Mouse (Mus musculus) B cell, adult 2 months (primary cell): ENCODE measurements around the gene Thpo.

ENCODE experiments used
- DNase-seq, 2 experiments: peaks; one replicate each; pipeline ENCODE4 v3.0.0; 2022

Gene Thpo

GRCm38 (mm10) chr16:20723247-20723646 lies 11.1 kb downstream of the Thpo start:
- no peak for DNase-seq

GRCm38 (mm10) chr16:20722736-20723135 lies 11.6 kb downstream of the Thpo start:
- no peak for DNase-seq

GRCm38 (mm10) chr16:20721808-20722207 lies 12.5 kb downstream of the Thpo start:
- no peak for DNase-seq

- DNase-seq, result no peak
Measured at GRCm38 (mm10) chr16:20717978-20718670, 16.2 kb downstream of the Thpo start.

GRCm38 (mm10) chr16:20717181-20717977 lies 16.9 kb downstream of the Thpo start, which contains the start of the genes Polr2h and Clcn2:
Gene Polr2h (plus strand): TSS chr16:20717665.
Gene Clcn2 (minus strand): TSS chr16:20717746.
- peak; percentile 98 for DNase-seq

- DNase-seq, result no peak
Measured at GRCm38 (mm10) chr16:20716841-20717180, 17.5 kb downstream of the Thpo start.

GRCm38 (mm10) chr16:20715976-20716840 lies 18.1 kb downstream of the Thpo start:
- DNase-seq, result peak; percentile 51 to 56

- no peak for DNase-seq
Measured at GRCm38 (mm10) chr16:20715566-20715965, 18.7 kb downstream of the Thpo start.

- no peak for DNase-seq
Measured at GRCm38 (mm10) chr16:20715161-20715560, 19.1 kb downstream of the Thpo start.

- no peak for DNase-seq
Measured at GRCm38 (mm10) chr16:20714307-20715080, 19.8 kb downstream of the Thpo start.

- no peak for DNase-seq
Measured at GRCm38 (mm10) chr16:20712889-20713288, 21.4 kb downstream of the Thpo start.

GRCm38 (mm10) chr16:20712190-20712589 lies 22.1 kb downstream of the Thpo start:
- DNase-seq, result no peak

GRCm38 (mm10) chr16:20710810-20711209 lies 23.5 kb downstream of the Thpo start:
- no peak for DNase-seq

- no peak for DNase-seq
Measured at GRCm38 (mm10) chr16:20710370-20710769, 23.9 kb downstream of the Thpo start.

- DNase-seq, result peak; percentile 60 to 65
Measured at GRCm38 (mm10) chr16:20708939-20709734, 25.2 kb downstream of the Thpo start.

- DNase-seq, result no peak
Measured at GRCm38 (mm10) chr16:20708220-20708938, 25.9 kb downstream of the Thpo start.

GRCm38 (mm10) chr16:20706407-20707055 lies 27.8 kb downstream of the Thpo start:
- no peak for DNase-seq

GRCm38 (mm10) chr16:20705786-20706185 lies 28.5 kb downstream of the Thpo start:
- DNase-seq, result no peak

- DNase-seq, result no peak
Measured at GRCm38 (mm10) chr16:20703699-20704400, 30.5 kb downstream of the Thpo start.

- DNase-seq, result no peak
Measured at GRCm38 (mm10) chr16:20703071-20703470, 31.2 kb downstream of the Thpo start.
